Mouse (Mus musculus) lung, postnatal 10 days (tissue): Measurements from ENCODE around the gene Sgip1.

Experiments
- DNase-seq: peaks from one replicate; pipeline ENCODE4 v3.0.0; 2021

Gene Sgip1

GRCm38 (mm10) chr4:102741287-102741686 is at the start of gene Sgip1:
Gene Sgip1 (plus strand): TSS chr4:102741297.
- no peak for DNase-seq

GRCm38 (mm10) chr4:102691402-102691801 is 49.7 kb upstream of the Sgip1 start:
- no peak for DNase-seq

GRCm38 (mm10) chr4:102697966-102698365 is 43.1 kb upstream of the Sgip1 start:
- no peak for DNase-seq

GRCm38 (mm10) chr4:102711731-102712130 is 29.4 kb upstream of the Sgip1 start:
- no peak for DNase-seq

GRCm38 (mm10) chr4:102715532-102715931 is 25.6 kb upstream of the Sgip1 start:
- DNase-seq = no peak

- DNase-seq = no peak
These were observed 23.8 kb upstream of the Sgip1 start for GRCm38 (mm10) chr4:102717123-102717828.

GRCm38 (mm10) chr4:102719535-102719934 is 21.6 kb upstream of the Sgip1 start:
- peak; percentile 30 for DNase-seq

GRCm38 (mm10) chr4:102719951-102720350 is 21.1 kb upstream of the Sgip1 start:
- DNase-seq = no peak

- no peak for DNase-seq
These were observed 16.7 kb upstream of the Sgip1 start for GRCm38 (mm10) chr4:102724442-102724841.

- no peak for DNase-seq
These were observed 10.1 kb upstream of the Sgip1 start for GRCm38 (mm10) chr4:102730976-102731375.

- DNase-seq = no peak
These were observed 7.0 kb upstream of the Sgip1 start for GRCm38 (mm10) chr4:102734022-102734657.

GRCm38 (mm10) chr4:102753334-102754090 is 12.4 kb downstream of the Sgip1 start:
- DNase-seq = no peak

GRCm38 (mm10) chr4:102759095-102759890 is 18.2 kb downstream of the Sgip1 start:
- peak; percentile 67 for DNase-seq

- DNase-seq = peak; percentile 83
These were observed 19.1 kb downstream of the Sgip1 start for GRCm38 (mm10) chr4:102760042-102760821.

GRCm38 (mm10) chr4:102762075-102762474 is 21.0 kb downstream of the Sgip1 start:
- DNase-seq = no peak

GRCm38 (mm10) chr4:102769070-102769469 is 28.0 kb downstream of the Sgip1 start:
- DNase-seq = no peak

GRCm38 (mm10) chr4:102769936-102770335 is 28.8 kb downstream of the Sgip1 start:
- no peak for DNase-seq

- DNase-seq = no peak
These were observed 30.7 kb downstream of the Sgip1 start for GRCm38 (mm10) chr4:102771598-102772357.

GRCm38 (mm10) chr4:102773225-102773624 is 32.1 kb downstream of the Sgip1 start:
- no peak for DNase-seq

- DNase-seq = no peak
These were observed 32.7 kb downstream of the Sgip1 start for GRCm38 (mm10) chr4:102773841-102774240.

- no peak for DNase-seq
These were observed 33.5 kb downstream of the Sgip1 start for GRCm38 (mm10) chr4:102774549-102774948.
